In the genomic region with DNA sequence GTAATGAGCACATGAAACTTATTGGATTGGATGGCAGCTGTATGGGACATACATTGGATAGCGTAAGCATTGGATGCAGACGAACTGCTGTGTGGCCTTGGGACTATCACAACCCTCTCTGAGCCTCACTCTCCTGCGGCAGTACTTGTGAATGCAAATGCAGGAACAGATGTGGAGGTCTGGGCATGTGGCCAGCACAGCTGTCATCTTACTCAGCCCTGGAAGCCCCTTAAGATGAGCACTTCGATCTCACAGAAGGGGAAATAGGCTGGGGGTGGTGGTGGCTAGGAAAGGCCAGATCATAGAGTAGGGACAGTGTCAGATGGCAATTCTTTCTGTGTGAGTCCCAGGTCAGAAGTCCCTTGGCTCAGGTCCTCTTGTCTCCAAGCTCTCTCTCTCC, we compare ENCODE assay signal across 1 mouse cellular context.
TF ChIP-seq lines count a peak whose summit lies in the region.

No protein-coding gene starts in this region.

TF ChIP-seq in MEL, 35 proteins besides CTCF, POLR2A, EP300 and RAD21:
- TF ChIP-seq CHD2 (IDR thresholded peaks at IDR 0.05; ENCODE audit: low read length) (no peak), NRF1 (IDR thresholded peaks at IDR 0.05; ENCODE audit: insufficient read depth, low read depth, low read length, poor library complexity, severe bottlenecking) (no peak), POLR2AphosphoS5 (IDR thresholded peaks at IDR 0.05; ENCODE audit: borderline replicate concordance, low read depth, low read length) (no peak), MEF2A (IDR thresholded peaks at IDR 0.05; ENCODE audit: extremely low read depth, insufficient replicate concordance, low read depth, low read length, poor library complexity, severe bottlenecking) (no peak), USF2 (IDR thresholded peaks at IDR 0.05; ENCODE audit: borderline replicate concordance in 1 of 2, insufficient read depth in 1 of 2, low read depth in 1 of 2, low read length in 2 of 2) (no peak), HCFC1 (IDR thresholded peaks at IDR 0.05; ENCODE audit: low read depth, low read length) (no peak), BHLHE40 (IDR thresholded peaks at IDR 0.05; ENCODE audit: borderline replicate concordance, low read depth, low read length) (no peak)
